Mouse (Mus musculus) lung, adult 2 months (tissue): ENCODE measurements around the gene Tmtc2. TPM values are rescaled to one million over a fixed set of nuclear protein-coding genes. Genes with fewer than 3 reads are reported as not detected.

ENCODE experiments used
- DNase-seq: peaks from one replicate; pipeline ENCODE4 v3.0.0; 2022
- H3K4me1 ChIP-seq: fragments of 200-500 bp; 2 replicates; pipeline ENCODE4 v1.6.1; 2011; ENCODE audit warnings: low read length; ENCODE audit not compliant: control insufficient read depth, insufficient read depth
- H3K4me3 ChIP-seq: fragments of 200-500 bp; replicated peaks from 2 replicates; pipeline ENCODE3; 2011; ENCODE audit warnings: low read depth, mild to moderate bottlenecking, control low read depth, low read length; ENCODE audit errors: extremely low read depth
- CTCF ChIP-seq: fragments of 200-500 bp; IDR thresholded peaks from 2 replicates; pipeline ENCODE4 v1.5.1; 2011; ENCODE audit warnings: mild to moderate bottlenecking, low read length, control low read depth; ENCODE audit not compliant: insufficient read depth
- POLR2A ChIP-seq: fragments of 200-500 bp; IDR thresholded peaks from 2 replicates; pipeline ENCODE4 v1.6.1; 2011; ENCODE audit warnings: low read depth, mild to moderate bottlenecking, control low read depth, low read length, borderline replicate concordance; ENCODE audit errors: extremely low read depth
- WGBS: fragments of 180-500 bp; shearing (Covaris S2); methylation state at CpG from one replicate; pipeline ENCODE4 v1.1.7; 2018; 5-methylcytosine and 5-hydroxymethylcytosine counted together
- polyA plus RNA-seq: library from polyadenylated mRNA; depleted of rRNA; stranded (reverse); fragments of >200 nt; gene quantifications from 2 replicates; pipeline ENCODE4 v1.2.3, GENCODE M21; 2012; rRNA removed

The Tmtc2 gene
- polyA plus RNA-seq: 11.6 and 17.7 TPM in 2 replicates

GRCm38 (mm10) chr10:105573908-105574694 lies at the start of gene Tmtc2:
Gene Tmtc2, minus strand, starts transcription at chr10:105574451.
- peak; percentile 87 for DNase-seq
- TF ChIP-seq POLR2A (peak; percentile 51; the same call in 1 of the 2 replicates), CTCF (no peak)
- Histone ChIP-seq H3K4me3 (peak within 1 kb of the TSS; percentile 89), H3K4me1 (peaks cover 3% of the 10 kb centered on the region; the same call in 1 of the 2 replicates)
- WGBS: under 1% methylated on average over 46 of the region's 61 CpGs

GRCm38 (mm10) chr10:105612117-105612516 lies 37.9 kb upstream of the Tmtc2 start:
- TF ChIP-seq POLR2A (no peak), CTCF (no peak)
- WGBS: 80% methylated on average over 3 of the region's 3 CpGs
- Histone ChIP-seq H3K4me3 (no peak overlapping the region), H3K4me1 (peaks cover 2% of the 10 kb centered on the region; the same call in 1 of the 2 replicates)
- DNase-seq: no peak

GRCm38 (mm10) chr10:105598826-105599225 lies 24.6 kb upstream of the Tmtc2 start:
- TF ChIP-seq POLR2A (no peak), CTCF (no peak)
- DNase-seq: no peak
- Histone ChIP-seq H3K4me3 (no peak overlapping the region), H3K4me1 (no peaks in the 10 kb centered on the region; the same call in 1 of the 2 replicates)
- WGBS: 72% methylated on average over 8 of the region's 8 CpGs

- Histone ChIP-seq H3K4me1 (peaks cover 1% of the 10 kb centered on the region; the same call in 1 of the 2 replicates), H3K4me3 (no peak overlapping the region)
- 44% methylated on average over 3 of the region's 3 CpGs for WGBS
- TF ChIP-seq CTCF: no peak
- TF ChIP-seq POLR2A: no peak
- no peak for DNase-seq
These were observed 23.0 kb upstream of the Tmtc2 start for GRCm38 (mm10) chr10:105597226-105597625.

GRCm38 (mm10) chr10:105595480-105596102 lies 21.3 kb upstream of the Tmtc2 start:
- no peak for TF ChIP-seq POLR2A
- TF ChIP-seq CTCF: no peak
- peaks cover 4% of the 10 kb centered on the region; the same call in 1 of the 2 replicates for H3K4me1 ChIP-seq
- no peak for DNase-seq
- 71% methylated on average over 7 of the region's 7 CpGs for WGBS
- H3K4me3 ChIP-seq: no peak overlapping the region

GRCm38 (mm10) chr10:105588141-105588540 lies 13.9 kb upstream of the Tmtc2 start:
- TF ChIP-seq POLR2A (no peak), CTCF (no peak)
- H3K4me1 ChIP-seq: peaks cover 4% of the 10 kb centered on the region; the same call in 1 of the 2 replicates
- H3K4me3 ChIP-seq: no peak overlapping the region
- DNase-seq: no peak

- Histone ChIP-seq H3K4me3 (no peak overlapping the region), H3K4me1 (no peaks in the 10 kb centered on the region; the same call in 1 of the 2 replicates)
- TF ChIP-seq CTCF (no peak), POLR2A (no peak)
- 27% methylated on average over 2 of the region's 2 CpGs for WGBS
- no peak for DNase-seq
These were observed 5.1 kb upstream of the Tmtc2 start for GRCm38 (mm10) chr10:105579318-105579717.

GRCm38 (mm10) chr10:105578291-105578845 lies 4.1 kb upstream of the Tmtc2 start:
- 53% methylated on average over 8 of the region's 8 CpGs for WGBS
- DNase-seq: no peak
- no peaks in the 10 kb centered on the region; the same call in 1 of the 2 replicates for H3K4me1 ChIP-seq
- H3K4me3 ChIP-seq: no peak overlapping the region
- TF ChIP-seq POLR2A (no peak), CTCF (no peak)

- Histone ChIP-seq H3K4me1 (peaks cover 3% of the 10 kb centered on the region; the same call in 1 of the 2 replicates), H3K4me3 (peak overlapping the region; percentile 89)
- under 1% methylated on average over 44 of the region's 44 CpGs for WGBS
- DNase-seq: peak; percentile 92
- TF ChIP-seq POLR2A (peak; percentile 10; the same call in 1 of the 2 replicates), CTCF (peak; percentile 90)
These were observed 727 bp upstream of the Tmtc2 start for GRCm38 (mm10) chr10:105574695-105575660.
